Mouse (Mus musculus): ENCODE data around the gene Cacna1d.

The Cacna1d gene

DNA sequence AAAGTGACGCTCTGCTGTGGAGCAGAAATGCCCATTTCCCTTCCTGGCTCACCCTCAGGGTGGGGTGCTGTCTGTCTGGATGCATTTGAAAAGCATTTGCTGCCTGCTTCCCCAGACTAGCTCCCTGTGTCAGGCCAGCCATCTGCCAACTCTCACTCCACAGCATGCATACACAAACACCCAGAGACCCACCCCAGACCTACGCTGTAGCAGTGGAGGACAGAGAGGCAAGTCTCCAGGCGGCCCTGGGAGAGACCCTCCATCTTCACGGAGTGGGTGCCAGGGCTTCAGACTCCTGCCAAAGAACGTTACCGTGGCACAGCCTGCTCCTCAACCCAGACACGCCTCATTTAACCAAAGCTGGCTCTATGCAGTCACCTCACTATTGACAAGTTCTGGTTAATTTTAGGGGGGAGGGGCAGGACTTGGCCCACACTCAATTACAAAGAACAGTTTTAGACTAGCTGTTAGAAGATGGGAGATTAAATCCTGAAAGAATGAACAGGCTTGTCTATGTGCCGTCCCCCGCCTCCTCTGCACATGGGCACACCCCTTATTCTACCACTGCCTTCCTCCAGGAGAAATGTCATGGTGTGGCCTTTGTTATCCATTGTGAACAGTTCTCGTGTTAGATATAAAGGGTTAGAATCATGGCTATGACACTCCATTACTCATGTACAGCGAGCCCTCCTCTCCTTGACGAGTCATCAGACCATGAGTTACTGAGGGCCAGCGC lies 435.1 kb downstream of the Cacna1d start:
- DNase-seq, result no peak

DNA sequence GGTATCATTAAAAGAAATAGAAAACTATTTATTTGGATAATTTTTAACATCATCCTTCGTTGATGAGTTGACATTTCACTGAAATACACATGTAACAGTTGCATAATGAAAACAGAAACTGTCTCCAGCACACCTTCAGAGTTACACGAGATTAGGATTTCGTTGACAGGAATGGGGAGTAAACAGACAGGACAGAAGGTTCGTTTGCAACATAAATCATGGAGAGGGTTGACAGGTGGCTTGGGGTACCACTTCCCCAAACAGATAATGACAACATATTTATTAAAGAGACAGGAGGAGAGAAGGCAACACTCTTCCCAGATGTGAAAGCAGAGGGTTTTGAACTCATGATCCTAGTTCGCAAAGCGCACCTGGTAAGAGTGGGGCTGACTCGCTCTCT lies 436.3 kb downstream of the Cacna1d start:
- DNase-seq, result no peak

DNA sequence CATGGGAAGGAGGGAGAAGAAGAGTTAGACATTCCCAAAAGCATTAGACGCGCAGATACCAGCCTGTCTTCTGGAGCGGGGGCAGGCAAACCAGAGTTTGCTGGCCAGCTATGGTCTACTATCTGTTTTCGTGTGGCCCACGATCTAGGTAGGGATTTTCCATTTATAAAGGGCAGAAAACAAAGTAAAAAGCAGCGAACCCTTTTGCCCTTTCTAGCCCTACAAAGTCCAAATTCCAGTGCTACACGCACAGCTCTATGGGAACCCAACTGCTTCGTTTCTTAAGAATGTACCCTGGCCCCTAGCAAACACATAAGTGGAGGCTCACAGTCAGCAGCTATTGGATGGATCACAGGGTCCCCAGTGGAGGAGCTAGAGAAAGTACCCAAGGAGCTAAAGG lies 441.0 kb downstream of the Cacna1d start:
- DNase-seq, result no peak

DNA sequence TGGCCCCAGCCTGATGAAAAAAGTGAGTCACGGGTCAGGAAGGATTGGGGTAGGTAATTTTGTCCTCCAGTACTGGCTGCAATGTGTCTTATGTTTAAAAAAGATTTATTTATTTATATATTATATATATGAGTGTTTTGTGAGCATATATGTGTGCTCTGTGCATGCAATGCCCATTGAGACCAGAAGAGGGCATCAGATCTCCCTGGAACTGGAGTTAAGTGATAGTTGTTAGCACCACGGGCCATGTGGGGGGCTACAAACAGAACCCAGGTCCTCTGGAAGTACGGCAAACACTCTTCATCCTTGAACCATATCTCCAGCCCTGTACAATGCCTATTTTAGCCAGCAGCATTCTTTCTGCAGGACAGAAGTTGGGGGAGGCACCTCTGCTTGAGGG lies 443.2 kb downstream of the Cacna1d start:
- DNase-seq, result peak; percentile 63

DNA sequence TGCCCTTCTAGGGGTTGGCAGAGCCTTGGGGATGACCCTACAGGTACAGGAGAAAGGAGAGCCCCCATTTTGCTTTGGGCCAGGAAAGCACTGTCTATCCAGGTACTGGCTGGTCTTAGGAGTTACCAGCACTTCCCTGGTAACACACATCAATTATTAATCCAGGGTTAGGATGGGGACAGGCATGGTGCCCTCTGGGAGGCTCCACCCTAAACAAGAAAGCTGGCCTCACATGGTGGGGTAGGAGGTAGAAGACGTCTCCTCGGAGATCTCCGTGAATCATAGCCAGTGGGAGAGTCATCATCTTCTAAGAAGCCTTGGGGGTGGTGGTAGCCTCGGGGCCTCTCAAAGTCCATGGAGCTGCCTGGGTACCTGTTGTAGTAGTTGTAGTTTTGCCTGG lies 444.3 kb downstream of the Cacna1d start:
- no peak for DNase-seq

DNA sequence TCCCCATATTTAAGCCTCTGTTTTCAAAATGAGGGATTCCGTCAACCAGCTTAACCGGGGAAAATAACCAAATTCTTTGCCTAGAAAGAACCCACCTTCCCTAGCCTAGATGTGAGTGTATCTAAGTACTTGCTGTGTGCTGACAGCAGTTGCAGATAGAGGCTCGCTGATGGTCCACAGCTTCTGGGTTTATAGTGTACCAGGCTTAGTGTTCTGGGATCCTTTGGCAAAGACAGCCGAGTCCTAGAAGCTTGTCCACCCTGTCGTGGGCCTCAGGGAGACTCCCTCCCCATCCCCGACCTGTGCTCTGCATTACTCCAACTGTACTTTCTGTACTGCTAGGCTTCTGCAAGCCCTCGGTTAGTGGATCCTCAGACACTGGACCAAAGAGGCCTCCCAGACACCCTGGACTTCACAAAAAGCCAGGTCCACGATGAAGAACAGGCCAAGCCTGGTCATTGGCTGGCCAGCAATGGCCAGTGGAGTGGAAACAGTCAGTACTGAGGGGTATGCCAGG lies 445.5 kb downstream of the Cacna1d start:
- no peak for DNase-seq

DNA sequence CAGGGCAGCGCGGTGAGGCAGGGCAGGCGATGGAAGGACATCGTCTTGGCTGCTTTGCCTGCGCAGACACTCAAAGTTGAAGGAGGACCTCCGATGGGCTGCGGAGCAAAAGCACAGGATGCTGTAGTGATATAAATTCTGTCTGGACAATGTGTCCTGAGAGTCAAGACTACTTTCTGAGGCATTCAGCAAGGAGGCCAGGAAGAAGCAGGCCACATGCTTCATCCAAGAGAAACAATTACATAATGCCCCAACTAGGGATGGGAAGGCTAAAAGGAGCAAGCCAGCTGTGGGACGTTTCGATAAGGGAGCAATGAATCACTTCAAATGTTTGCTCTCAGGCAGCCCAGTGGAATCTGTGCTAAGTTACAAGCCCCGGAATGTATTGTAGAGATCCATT lies 446.0 kb downstream of the Cacna1d start:
- DNase-seq, result no peak

DNA sequence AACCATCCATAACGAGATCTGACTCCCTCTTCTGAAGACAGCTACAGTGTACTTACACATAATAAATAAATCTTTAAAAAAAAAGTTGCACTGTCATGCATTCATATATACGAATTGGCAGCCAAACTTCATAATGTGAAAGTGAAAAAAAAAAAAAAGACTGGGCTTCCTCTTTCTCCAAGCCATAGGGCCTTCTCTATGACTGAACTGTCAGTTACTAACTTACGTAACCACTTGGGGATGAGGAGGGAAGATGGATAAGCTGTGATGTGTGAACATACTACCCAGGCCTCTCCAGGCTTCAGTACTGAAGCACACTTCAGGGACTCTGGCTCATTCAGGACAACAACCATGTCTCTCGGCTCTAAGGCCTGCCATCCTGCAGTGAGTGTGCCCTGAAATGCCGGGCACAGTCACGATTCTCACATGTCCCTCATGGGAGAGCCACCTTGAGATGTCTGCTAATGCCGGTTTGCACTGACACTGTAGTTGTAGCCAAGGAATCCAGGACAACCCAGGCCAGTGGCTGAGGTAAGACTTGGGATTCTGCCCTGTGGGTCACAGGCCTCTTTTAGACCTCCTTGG lies 447.8 kb downstream of the Cacna1d start:
- DNase-seq, result no peak

DNA sequence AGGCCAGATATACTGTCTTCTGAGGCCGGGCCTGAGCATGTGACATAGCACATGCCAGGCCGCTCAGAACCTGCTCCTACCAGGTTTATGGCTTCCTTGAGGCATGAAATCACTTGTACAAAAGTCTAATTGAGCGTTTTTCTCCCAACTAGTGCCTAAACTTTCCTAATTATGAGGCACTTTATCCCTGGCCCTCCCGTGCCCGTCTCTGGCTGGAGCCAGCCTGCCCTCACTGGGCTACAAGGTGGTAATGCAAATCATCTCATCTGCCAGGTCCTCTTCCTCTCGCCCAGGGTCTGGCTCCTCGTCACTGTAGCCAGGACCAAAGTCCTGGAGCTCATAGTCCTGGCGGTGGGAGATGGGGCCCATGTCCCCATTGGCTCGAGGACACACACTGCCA lies 449.4 kb downstream of the Cacna1d start:
- no peak for DNase-seq

DNA sequence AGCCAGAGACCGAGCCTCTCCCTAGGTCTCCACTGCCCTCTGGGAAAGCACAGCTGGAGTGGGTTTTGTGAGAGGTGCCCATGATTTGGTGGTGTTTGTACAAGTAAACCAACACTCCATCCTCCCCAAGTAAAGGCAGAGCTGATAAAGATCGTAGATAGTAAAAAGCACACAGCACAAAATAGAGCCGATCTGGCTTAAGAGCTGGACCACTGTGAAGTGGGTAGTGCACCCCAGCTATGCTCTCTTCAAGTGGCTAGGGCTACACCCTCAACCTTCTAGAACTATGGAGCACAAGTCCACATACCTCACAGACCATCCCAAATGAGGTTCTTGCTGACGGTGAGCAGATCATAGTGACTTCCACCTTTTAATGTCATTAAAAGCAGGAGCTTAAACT lies 451.8 kb downstream of the Cacna1d start:
- DNase-seq, result no peak

DNA sequence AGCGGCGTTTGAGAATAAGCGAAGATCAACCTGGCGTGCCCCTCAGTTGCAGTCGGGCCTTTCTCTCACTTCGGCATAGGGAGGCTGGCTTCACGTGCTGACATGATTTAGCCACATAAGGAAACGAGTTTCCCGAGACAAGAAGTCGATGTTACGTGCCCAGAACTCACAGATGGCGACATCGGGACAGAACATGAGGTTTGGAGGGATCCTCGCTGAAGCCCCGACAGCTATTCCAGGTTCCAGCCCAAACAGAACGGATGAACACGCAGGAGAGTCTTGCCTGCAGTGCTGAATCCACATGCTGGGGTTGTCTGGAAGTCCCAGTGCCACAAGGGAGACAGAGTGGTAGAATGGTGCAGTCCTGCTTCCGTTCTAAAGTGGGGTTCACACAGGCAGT lies 452.8 kb downstream of the Cacna1d start:
- DNase-seq, result no peak

DNA sequence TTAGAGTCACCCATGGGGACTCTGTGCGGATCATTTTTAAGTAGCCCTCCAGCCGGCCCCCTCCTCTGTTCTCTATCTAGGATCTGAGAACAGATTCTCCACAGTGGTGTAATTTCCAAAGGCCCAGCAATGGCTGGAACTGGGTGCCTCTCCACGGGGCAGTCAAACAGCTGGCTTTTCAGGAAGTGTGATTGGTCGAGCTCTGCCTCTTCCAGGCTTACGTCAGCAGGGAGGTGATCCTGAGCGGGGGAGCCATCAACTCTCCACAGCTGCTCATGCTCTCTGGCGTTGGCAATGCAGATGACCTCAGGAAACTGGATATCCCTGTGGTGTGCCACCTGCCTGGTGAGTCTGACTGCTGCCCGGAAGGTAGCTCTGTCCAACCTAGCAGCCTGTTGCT lies 457.9 kb downstream of the Cacna1d start:
- no peak for DNase-seq

DNA sequence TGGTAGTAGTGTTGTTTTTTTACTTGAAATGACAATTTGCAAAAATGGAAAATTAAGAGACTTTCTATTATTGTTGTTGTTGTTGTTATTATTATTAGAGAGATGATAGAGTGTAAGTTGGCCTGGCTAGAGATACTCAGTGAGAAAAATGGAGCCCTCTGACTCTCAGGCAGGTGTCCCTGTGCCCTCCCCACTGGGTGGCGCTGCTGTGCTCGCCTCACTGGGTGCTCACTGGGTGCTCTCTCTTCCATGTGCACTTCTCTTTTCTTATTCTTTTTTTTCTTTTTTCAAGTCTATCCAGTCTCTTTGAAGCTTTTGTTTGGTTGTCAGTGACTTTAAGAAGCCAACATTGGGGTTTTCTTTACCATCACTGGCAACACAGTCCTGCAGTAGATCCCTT lies 463.9 kb downstream of the Cacna1d start:
- DNase-seq, result peak; percentile 94

DNA sequence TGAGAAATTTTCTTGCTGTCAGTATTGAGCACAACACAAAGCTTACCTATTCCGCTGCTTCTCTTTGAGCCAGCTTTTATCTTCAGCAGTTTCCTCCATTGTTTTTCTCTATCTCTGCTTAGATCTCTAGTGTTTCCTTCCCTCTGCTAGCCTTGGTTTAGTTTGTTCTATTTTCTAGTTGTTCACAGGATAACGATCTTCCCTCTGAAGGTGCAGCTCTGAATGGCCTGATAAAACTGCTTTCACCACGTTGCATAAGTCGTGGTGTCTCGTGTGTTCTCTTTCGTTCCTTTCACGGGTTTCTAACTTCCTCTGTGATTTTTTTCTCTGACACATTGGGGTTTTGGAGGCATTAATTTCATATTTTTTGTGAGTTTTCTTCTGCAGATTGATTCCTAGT lies 466.9 kb downstream of the Cacna1d start:
- DNase-seq, result no peak

DNA sequence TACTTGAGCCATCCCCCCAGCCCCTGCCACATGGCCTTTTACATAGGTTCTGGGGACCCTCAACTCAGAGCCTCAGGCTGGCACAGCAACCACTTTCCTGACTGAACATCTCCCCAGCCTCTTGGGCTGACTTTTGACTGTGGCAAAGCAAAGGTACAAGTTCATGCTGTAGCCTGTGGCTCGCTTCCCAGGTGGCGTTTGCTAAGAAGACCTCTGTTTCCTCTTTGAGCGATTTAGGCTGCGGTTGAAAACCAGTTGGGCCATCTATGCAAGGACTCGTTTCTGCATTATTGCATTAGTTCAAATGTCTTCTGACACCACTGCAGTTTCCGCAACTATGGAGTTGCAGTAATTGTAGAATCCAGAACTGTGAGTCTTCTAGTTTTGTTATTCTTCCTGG lies 468.8 kb downstream of the Cacna1d start:
- DNase-seq, result peak; percentile 60

DNA sequence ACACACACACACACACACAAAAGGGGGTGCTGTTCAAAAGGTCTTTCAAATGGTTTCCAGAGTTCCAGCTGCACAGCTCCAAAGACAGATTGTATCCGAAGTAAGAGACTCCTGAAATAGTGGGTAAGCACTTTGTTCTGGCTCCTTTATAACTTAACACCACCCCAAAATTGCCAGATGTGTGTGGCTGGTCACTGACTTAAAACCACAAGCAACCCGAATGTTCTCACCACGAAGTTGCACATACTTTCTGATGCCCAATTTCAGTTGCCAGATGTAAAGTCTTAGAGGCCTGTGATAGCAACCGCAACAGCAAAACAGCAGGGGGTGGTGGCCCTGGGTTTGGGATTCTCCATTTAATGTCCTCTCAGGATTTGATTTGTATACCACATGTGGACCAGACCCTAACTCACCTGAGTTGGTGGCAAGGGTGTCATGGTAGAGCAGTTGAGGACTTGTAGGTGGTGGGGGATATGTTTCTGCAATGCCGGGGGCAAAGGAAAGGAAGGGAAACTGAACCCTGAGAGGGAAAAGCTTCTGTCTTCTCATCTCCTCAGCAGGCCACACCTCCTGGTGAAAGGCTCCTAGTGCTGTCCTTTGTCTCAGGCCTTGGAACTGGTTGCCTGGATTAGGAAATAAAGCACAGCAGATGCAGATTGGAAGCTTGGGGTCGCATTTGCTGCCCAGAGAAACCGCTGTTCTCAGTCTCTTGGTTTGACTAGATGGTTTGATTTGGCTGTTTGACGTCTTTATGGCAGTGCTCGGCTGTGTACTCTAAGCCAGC lies 471.3 kb downstream of the Cacna1d start:
- peak; percentile 42 for DNase-seq

DNA sequence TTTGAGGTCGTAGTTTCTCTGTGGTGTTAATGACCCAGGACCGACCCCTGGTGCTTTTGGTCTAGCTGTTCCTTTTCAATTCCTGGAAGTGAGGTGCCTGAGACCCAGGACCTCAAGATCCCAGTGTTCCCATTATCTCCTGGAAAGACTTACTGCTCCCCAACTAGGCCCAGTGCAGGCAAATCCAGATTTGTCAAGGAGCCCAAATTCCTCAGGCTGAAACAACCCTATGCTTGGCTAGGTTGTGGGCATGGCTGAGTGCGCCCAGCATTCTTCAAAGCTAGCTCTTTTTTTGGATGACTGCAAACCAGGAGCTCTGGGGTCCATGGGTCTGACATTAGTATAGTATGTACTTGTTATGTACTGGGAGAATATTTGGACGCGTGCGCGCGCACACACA lies 471.9 kb downstream of the Cacna1d start:
- no peak for DNase-seq

DNA sequence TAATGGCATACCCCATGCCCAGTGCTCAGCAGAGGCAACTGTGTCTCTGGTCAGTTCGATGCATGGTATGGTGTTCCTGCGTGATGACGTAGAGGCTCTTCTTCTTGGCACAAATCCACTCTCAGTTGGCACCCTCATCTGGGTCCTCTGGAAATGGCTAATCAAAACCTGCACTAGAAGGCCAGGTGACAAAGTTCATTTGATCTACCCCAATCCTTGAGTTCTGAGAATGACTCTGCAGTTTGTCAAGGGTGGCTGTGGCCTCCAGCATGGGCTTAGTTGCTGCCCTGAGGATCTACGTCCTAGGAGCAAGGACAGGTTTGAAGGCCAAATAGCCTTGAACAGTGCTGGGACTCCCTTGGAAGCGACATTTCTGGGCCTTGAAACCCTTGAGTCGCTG lies 472.4 kb downstream of the Cacna1d start:
- no peak for DNase-seq

DNA sequence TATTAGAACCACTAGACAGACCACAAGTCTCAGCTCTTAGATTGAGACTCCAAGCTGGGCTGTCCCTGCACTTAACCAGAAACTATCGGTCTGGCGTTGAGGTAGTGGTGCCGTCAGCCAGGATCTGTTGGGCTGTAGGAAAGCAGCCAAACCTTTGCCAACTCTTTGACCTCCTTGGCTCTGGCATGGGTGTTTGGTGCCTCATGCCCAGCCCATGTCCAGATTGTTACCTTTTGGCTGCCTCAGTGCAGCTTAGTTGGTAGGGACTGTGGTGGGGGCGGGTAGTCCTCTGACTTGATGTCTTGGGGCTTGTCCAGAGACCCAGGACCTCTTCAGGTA lies 472.8 kb downstream of the Cacna1d start:
- DNase-seq, result no peak

DNA sequence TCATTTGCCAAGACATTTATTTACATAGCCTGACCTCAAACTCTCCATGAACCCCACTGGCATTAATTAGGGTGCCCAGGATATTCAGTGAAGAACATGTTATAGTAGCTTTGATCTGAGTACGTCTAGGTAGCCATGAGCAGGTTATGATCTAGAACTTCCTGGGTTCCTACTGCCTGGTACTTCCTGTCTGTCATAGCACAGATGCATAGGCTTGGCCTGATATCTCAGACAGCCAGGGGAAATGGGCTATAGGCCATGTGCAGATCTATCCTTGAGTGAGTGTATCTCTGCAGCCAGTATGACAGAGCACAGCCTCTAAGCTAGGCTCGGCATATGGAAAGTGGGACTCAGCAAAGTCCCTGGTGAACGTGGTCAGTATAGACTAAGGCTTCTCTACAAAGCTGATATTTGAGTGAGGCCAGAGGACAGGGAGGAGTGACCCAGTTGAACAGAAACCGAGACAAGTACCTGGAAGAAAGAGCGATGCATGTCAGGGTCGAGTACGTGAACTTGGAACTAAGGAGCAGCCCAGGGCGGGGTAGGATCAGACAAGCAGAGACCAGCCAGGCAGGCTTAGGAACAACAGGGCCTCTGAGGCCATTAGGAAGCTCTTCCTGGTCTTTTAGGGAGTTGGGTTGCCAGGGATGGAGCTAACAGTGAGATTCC lies 473.3 kb downstream of the Cacna1d start:
- no peak for DNase-seq

DNA sequence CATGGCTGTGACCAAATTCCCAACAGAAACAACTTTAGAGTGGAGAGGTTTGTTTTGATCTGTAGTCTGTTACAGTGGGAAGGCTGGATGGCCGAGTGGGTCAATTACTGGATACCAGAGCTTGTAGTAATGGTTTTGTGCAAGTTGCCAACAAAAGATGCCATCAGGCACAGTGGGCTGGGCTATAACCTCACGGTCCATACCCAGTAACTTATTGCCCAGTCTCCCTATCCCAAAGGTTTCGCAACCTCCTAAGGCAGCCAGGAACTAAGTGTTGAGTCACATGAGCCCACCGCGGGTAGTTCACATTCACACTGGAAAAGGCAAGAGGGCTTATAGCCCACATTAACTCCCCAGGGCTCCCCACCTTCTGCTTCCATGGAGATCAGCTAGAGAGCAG lies 474.6 kb downstream of the Cacna1d start:
- DNase-seq, result no peak

DNA sequence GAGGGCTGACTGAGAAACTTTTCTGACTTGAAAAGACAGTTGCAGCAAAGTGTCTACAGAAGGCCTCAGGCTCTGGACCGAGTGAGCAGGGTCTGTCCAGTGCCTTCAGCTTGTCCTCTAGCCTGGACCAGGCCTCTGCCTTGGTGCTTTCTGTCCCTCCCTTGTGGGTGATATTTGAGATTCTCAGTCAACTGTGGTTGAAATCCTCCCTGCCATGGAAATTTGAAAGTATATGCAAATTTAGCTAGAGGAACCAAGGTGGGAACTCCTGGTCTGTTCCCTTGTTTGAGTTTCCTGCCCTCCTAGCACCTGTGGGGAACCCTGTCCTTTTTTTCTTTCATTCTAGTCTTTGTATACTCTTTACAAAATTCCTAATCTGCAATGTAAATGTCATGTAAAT lies 476.2 kb downstream of the Cacna1d start:
- DNase-seq, result no peak

DNA sequence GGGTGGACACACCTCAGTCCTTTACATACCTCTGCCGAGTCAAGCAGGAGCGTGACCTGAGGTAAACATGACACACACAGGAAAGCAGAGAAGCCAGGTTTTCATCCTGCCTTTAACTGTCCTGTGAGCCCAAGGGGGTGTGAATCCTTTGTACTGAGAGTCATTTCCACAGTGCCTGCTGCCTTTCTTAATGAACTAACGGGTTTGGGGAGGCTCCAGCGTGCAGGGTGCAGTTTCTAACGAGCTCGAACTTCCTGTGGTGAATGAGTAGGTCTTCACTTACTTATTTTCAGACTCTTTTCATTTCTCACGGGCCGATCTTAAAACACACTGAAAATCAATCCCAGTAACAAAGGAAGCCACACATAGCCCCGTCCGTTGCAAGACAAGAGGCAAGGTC lies 476.8 kb downstream of the Cacna1d start:
- peak; percentile 51 for DNase-seq
